Mouse (Mus musculus) erythroid progenitor cell, adult 5-6 weeks (primary cell): ENCODE data around the gene Zfp14. TPM values are rescaled to one million over a fixed set of nuclear protein-coding genes. Genes with fewer than 3 reads are reported as not detected.
A peak's percentile ranks its signal among the peaks of the same experiment; 100 is the strongest.

Experiments
- ATAC-seq: replicated peaks from 2 replicates; pipeline ENCODE4 v1.8.0; 2016; ENCODE audit warnings: moderate number of reproducible peaks, mild to moderate bottlenecking, moderate TSS enrichment, inconsistent platforms; ENCODE audit not compliant: poor library complexity, low FRiP score, severe bottlenecking
- total RNA-seq, 2 experiments: library from RNA; stranded (forward) in 1 of 2; stranded (reverse) in 1 of 2; fragments of 150-400 nt in 1 of 2; fragments of 186-747, 209-891 nt in 1 of 2; gene quantifications; 2 replicates each; pipeline versions ENCODE4 v1.2.3 to v1.2.4; 2015 to 2017; ENCODE audit warnings: low replicate concordance in 2 of 2

Gene Zfp14
- total RNA-seq (2015; ENCODE audit: low replicate concordance) (1.1 TPM in 1 of 2 replicates, not detected in the other), total RNA-seq (2017; ENCODE audit: low replicate concordance) (0.39 TPM in 1 of 2 replicates, not detected in the other)

DNA sequence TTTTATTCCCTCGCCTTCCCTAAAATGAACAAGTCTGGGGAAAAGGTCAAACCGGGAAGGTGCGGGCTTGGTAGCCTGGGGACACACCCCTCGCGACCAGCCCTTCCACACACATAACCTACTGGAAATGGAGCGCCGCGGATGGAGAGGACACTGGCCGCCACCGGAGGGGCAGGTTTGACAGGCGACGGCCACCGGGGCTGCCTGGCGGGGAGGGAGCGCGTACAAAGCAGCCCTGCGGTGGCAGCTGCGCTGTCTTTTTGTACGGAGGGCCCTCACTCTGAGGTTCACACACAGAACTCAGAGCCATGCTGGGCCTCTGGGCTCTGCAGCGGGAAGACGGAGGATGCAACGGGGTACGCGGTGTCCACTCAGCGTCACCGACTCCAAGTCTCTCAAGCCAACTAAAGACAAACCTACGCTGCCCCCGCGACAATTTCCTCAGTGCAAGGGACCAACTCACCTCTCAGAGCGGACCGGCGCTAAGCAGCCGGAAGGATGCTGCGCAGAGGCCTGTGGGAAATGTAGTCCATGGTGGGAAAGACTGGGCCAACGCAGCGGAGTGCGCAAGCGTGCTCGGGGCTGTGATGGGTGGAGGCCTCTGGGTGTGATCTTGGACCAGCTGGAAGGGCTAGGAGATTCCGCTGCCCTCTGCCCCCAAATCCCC lies at the start of gene Zfp14:
TSS of gene Zfp14 (minus strand) at position 499 of the 667 bp plus-strand sequence.
- ATAC-seq = peak; percentile 100

DNA sequence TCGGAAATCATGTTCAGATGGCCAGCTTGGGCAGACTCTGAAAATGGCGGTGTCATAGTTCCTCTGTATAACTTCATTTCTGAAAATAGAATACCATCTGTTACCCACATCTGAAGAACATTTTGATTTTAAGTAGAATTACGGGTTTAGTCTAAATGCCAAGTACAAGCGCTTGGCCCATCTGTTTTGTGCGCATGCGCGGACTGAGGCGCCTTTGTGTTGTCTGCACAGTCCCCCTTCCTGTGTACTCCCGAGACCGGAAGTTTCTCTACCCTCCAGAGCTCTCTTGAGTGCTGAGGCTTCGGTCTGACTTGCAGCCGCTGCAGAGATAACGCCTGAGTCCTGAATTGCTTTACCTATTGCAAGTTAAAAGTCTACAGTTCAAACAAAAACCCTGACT lies 48.1 kb upstream of the Zfp14 start:
- no peak for ATAC-seq

DNA sequence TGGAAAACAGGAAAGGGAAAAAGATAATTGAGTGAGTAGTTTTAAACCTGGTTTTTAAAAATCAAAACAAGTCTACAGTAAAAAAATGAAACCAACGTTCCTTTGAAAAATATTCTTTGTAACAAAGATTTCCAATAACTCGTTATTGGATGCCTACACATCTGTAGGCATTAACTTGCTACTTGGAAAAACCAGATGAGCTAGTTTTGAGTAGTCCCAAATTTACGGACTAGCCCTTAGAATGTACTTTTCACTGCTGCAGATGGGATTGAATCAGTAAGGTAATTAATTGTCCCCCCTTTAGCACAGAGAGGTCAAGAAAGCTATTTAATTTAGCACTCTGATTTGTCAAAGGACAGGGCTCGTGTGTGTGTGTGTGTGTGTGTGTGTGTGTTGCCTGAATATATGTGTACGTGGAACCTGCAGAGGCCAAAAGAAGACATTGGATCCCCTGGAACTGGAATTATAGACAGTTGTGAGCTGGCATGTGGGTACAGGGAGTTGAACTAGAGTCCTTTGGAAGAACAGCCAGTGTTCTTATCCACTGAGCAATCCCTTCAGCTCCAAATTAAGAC lies 44.5 kb upstream of the Zfp14 start:
- ATAC-seq = no peak

DNA sequence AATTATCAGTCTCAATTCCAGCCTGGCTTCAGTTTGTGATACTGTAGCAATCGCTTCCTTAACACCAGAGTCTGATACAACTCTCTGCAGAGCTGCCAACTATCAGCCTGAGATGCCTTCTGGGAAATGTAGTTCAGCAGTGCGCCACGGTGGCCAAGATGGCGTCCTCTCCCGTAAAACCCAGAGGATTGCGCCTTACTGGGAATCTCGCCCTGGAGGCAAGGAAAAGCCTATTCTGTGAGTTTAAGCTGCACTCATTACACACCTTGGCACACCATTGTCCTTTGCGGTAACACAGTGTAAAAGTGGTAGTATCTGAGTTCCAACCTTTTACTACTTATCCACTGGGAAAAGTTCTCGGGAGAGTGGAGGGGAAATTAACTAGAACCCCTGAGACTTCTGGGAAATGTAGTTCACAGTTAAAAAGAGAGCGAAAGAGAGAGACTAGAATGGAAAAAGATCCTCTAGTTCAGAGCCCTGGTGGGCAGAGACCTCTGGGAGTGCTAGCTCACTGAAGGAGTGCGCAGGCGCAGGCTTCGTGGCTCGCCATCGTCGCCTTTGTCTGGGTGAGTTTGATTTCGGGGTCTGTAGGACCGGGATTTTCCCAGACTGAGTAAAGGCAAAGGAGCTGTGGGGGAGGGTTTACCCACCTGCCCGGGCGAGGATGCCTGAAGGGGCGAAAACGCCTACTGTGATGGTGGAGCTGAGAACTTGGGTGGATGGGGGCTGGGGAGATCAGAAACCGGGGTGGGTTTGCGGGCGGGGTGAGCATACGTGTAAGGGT lies 43.7 kb upstream of the Zfp14 start, which contains the start of gene Zfp260:
TSS of gene Zfp260 (plus strand) at position 132 of the 784 bp plus-strand sequence.
- peak; percentile 77 for ATAC-seq

DNA sequence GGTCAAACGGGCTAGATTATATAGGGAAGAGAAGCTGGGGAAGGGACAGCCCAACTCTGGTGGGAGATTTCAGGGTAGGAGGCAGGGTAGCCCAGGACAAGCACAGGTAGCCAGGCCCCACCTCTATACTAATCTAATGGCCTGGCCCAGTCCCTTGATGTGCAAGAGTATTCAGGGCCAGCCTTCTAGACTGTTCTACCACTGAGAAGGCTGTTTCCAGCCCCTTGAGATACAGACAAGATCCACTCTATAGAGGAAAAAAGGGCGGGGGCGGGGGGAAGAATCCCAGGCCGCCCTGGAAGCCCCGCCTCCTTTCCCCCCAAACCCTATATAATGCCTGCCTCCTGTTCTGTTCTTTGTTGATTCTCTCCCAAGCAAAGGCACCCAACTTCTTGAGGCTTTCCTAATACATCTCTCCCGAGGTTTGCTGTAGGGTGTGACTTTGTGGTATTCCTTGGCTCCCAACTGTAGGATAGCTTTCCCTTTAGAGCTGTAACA lies 42.8 kb upstream of the Zfp14 start:
- ATAC-seq = no peak

DNA sequence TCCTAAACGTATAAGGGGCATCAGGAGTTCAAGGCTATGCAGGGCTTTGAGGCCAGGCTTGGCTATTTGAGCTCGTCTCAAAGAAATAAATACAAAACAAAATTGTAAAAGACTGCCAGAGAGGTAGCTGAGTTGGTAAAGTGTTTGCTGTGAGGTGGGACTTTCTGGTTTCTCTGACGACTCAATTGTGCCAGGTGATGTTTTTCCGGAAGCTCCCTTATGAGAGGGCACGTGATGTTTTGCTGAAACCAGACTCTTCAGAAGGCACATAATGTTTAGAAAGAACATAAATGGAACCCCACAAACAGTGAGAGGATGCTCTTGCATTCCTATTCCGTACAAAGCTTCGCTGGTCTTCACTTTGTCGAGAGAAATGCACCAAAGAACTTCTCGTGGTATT lies 41.5 kb upstream of the Zfp14 start:
- ATAC-seq = no peak

DNA sequence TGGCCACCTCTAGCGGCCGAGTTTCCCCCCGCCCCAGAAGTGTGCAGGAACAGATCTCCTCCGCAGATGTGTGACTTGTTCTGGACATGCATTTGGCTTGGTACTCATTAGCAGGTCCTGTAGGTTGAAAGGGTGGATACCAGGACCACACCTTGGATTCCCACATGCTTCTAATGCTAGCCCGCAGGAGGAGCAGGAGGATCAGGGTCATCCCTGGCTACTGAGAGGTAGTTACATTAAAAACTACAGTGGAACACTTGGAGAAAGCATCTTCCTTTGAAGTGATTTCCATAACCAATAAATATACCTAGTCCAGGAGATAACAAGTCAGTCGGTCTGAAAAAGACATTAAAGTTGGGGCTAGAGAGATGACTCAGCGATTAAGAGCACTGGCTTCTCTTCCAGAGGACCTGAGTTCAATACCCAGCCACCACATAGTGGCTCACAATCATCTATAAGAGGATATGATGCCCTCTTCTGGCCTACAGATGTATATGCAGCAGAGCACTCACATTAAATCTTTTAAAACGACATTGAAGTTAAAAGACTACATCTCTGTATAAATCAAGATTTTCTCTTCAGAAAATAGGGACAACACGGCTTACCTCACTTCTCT lies 39.9 kb upstream of the Zfp14 start:
- peak; percentile 7; the same call in 1 of the 2 replicates for ATAC-seq

DNA sequence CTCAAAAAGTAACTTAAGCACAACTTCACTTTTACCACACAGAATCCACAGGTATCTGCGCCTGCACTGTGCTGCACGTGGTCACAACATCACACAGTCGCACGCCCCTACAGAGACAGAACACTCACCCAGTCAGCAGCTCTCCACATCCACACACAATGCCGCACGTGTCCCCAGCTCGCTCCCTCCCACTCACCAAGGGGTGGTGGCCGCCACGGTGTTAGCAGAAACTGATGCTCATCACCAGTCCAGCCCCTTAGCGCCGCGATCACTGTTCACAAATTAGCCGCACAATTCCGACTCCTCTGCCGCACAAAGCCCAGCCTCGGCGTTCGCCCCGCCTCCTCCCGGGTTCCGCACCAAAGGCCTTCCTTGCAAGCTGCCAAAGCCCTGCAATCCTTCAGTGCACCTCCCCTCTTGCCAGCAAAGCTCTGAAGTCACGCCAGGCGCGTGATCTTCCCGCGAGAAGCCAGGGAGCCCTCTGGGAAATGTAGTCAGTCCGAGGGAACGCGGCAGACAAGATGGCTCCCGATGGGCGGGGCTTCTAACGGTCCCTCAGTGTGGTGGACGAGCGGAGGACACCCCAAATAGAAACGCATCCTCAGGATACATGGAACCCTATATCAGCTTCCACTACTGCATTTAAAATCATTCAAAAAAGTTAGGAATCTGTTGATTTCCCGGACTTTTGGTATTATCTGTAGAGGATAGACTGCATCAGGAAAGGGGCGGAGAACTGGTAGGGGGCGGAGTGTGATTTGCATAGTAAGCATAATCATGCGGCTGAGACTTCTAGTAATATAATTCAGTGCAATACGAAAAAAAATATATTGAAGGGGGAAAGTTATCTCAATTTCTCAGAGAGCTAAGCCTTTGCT lies 39.2 kb upstream of the Zfp14 start, which contains the start of the genes Gm26920 and Zfp566:
TSS of gene Gm26920 (minus strand) at position 319 of the 878 bp plus-strand sequence.
TSS of gene Zfp566 (minus strand) at position 436 of the 878 bp plus-strand sequence.
- peak; percentile 89 for ATAC-seq

DNA sequence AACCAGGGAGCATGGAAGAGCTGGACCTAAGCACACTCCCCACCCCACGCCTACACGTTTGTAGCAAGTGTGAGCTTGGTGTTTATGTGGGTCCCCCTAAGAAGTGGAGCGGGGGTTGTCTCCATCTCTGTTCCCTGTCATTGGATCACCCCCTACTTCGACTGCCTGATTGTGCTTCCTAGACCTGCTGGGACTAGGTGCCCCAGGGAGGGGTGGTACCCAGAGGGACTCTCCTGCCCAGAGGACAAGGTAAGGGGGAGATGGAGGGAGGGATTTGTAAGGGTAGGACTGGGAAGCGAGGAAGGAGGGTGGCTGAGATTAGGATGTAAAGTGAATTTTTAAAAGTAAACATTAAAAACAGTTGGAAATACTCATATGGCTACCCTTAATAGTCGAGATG lies 38.2 kb upstream of the Zfp14 start:
- no peak for ATAC-seq

DNA sequence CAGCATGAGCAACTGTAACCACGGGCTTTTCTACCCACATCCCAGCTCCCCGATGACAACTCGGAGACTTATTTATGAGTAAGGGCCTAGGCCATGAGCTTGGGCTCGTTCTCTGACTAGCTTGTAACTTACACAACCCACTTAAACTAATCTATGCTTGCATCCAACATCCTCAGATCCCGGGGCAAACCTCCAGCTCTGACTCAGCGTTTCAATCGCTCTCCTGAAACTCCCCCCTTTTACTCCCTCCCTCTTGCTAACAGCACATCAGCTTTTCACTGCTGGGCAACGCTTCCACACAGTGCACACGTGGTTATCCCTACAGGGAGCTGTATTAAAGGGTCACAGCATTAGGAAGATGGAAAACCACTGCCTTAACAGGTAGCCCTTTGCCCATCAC lies 35.3 kb upstream of the Zfp14 start:
- ATAC-seq = no peak

DNA sequence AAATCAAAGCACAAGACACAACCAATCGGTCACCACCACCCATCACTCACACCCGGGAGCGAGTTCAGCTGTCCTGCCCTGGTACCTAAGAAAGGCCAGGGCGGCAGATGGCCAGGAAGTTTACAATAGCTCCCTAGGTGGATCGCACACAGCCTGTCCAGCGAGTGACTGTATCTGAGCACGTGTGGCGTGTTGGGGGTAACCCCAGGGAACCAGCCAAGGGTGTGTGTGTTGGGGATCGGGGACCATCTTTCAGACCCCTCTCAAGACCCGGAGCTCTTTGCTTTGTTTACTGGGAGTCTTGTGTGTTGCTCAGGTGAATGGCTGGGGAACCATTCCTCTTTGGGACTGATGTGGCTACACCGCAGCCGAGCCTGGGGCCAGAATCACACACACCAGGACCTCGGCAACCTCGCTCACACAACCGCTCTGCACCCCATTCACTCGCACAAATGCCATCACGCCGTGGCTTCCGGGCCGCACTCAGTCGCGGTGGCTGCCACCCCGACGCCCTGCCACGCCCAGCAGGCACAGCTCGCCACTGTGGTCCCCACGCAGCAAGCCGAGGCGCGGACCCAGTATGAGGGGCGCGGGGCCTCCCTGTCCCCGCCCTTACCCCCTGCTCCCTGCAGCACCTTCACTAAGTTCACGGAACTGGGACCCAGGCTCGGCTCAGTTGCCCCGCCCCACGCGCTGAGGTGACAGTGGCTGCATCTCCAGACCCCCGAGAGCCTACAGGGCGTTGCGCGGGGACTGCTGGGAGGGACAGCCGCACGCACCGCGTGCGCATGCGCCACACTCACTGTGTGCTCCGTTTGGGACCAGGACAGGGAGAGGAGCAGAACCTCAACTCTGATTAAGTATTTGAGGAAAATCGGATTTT lies 21.2 kb upstream of the Zfp14 start, which contains the start of gene Zfp82:
TSS of gene Zfp82 (minus strand) at position 755 of the 883 bp plus-strand sequence.
- ATAC-seq = peak; percentile 90

DNA sequence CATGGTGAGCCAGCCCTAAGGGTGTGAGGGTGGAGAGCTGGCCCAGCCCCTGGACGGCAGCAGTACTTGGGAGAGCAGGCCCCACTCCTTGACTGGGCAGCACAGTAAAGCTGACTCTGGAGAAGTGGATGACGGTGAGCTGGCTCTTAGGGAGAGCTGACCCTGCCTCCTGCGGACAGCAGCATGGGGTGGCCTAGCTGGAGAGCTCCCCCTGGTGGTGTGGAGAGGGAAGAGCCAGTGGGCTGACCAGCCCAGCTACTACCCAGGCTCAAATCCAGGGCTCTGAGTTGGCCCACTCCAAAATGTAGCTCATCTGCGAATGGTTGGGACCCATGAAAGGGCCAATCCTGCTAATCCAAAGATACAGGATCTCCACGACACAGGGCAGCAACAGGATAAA lies 13.4 kb upstream of the Zfp14 start:
- ATAC-seq = peak; percentile 31

DNA sequence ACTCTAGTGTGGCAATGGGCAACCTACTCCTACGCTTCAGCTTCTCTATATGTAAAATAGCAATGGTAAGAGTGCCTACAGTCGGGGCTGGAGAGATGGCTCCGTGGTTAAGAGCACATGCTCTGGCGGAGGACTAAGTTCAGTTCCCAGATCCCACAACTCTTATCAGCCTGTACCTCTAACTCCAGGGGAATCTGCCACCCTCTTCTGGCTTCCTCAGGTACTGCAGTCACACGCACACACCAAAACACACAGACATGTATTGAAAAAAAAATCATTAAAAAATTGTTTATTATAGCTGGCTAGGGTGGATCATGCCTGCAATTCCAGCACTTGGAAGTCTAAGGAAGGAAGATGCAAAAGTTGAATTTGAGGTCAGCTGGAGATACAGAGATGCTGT lies 11.3 kb upstream of the Zfp14 start:
- ATAC-seq = no peak

DNA sequence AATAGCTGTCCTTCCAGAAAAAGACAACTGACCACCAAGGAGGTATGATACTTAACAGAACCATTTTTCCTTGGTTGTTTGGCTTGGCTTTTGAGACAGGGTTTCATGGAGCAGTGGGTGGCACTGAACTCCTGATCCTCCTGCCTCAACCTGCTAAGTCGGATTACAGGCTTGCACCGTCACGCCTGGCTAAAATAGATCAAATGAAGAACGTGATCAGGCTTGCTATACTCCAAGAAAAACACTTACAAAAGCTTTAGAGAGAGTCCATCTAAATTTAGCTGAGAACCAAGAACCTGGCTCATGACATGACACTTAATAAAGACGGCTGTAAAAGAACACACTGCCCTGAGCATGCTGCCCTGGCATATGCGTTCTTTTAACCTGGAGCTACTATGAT lies 9.2 kb upstream of the Zfp14 start:
- no peak for ATAC-seq

DNA sequence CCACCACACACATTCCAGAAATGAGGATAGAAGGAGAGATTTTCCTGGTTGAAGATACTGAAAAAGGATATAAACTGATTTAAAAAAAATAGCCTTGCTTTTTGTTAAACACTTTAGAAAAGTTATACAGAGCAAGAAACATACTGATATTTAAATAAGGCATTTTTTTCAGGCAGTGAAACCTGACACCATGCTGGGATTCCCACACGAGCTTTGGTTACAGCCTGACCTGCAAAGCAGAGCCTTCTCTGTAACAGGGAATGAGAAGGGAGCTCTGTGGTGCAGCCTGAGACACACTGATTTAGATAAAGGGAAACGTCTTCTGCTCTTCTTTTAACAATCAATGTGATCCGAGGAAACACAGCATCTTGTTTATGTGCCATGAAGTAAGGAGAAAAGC lies 2.4 kb upstream of the Zfp14 start:
- ATAC-seq = no peak

DNA sequence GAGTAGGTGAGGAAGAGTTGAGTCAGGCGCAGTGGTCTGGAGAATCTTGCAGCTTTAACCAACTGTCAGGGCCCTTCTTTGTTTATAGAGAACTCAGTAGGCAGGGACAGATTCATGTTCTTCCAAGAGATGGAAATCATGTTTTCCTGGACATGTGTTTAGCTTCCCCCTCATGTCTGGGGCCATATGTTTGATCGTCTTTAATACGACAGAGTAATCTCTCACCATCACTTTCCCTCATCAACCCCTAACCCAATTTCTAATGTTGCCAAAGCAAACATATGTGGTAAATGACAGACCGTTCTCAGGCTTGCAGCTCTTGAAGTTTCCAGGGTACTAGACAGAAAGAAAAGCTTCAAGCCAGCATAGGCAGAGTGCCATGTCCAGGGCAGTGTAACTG lies 3.1 kb downstream of the Zfp14 start:
- no peak for ATAC-seq

DNA sequence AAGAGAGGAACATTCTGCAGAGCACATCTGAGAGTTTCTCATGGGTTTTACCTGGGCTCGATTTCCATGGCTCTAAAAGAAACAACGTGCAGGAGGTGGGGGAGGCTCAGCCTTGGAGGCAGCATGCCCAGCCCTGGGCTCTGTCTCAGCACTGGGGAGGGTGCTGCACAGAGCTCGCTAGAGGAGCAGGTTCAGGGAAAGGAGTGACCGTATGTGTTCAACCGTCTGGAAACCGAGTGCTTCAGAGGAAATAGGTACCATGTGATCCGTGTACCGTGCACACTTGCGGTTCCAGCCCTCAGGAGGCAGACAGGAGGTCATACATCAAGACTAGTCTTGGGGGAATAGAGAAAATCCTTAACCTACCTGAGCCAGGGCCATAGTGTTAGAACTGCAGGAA lies 6.8 kb downstream of the Zfp14 start:
- no peak for ATAC-seq

DNA sequence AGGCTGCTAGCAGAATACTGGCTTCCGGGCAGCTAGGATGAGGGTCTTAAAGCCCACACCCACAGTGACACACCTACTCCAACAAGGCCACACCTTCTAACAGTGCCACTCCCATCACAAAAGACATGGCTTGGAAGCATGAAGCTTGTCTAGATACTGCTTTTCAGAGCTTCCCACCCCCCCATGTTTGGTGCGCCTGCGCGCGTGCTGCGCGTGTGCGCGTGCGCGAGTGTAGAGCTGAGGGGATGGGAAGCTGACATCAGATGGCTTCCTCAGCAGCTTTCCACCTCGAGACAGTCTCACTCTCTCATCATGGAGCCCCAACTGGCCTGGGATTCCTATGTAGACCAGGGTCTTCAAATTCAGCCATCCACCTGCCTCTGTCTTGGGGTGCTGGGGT lies 16.8 kb downstream of the Zfp14 start:
- no peak for ATAC-seq
